Mouse (Mus musculus) gastrocnemius, adult 8-10 months (tissue): ENCODE measurements around the gene Incenp. TPM values are rescaled to one million over a fixed set of nuclear protein-coding genes. Genes with fewer than 3 reads are reported as not detected.
"Not testable (repeated sequence)": the region's sequence is repeated elsewhere in the genome, so short reads cannot be mapped to it uniquely, and the experiment has no call there.

Experiments used
- DNase-seq, 2 experiments: peaks; one replicate each; pipeline ENCODE4 v3.0.0; 2022; ENCODE audit warnings: low spot score in 2 of 2
- total RNA-seq, 4 experiments: library from RNA; stranded (reverse); gene quantifications; 2 replicates each; pipeline ENCODE4 v1.2.4; 2022

Incenp gene
- total RNA-seq, result 1 to 10 TPM; 1.5 to 4.6 (median 2.9) TPM

GRCm38 (mm10) chr19:9899072-9899779 lies at the start of gene Incenp:
TSS of gene Incenp (minus strand) at chr19:9899551.
- DNase-seq, result peak; percentile 87 to 91

GRCm38 (mm10) chr19:9946986-9947385 lies 47.6 kb upstream of the Incenp start:
- peak; percentile 23 to 33 for DNase-seq

- no peak for DNase-seq
These were observed 46.6 kb upstream of the Incenp start for GRCm38 (mm10) chr19:9945800-9946564.

GRCm38 (mm10) chr19:9942539-9943533 lies 43.5 kb upstream of the Incenp start:
- DNase-seq, result no peak

- no peak for DNase-seq
These were observed 42.5 kb upstream of the Incenp start for GRCm38 (mm10) chr19:9941809-9942208.

- DNase-seq, result no peak
These were observed 41.6 kb upstream of the Incenp start for GRCm38 (mm10) chr19:9940903-9941302.

GRCm38 (mm10) chr19:9939841-9940240 lies 40.5 kb upstream of the Incenp start:
- no peak for DNase-seq

- no peak for DNase-seq
These were observed 39.5 kb upstream of the Incenp start for GRCm38 (mm10) chr19:9938824-9939303.

GRCm38 (mm10) chr19:9938156-9938823 lies 38.9 kb upstream of the Incenp start:
- no peak for DNase-seq

GRCm38 (mm10) chr19:9937428-9937827 lies 38.1 kb upstream of the Incenp start:
- no peak for DNase-seq

- no peak for DNase-seq
These were observed 37.2 kb upstream of the Incenp start for GRCm38 (mm10) chr19:9936579-9936978.

GRCm38 (mm10) chr19:9933908-9934307 lies 34.6 kb upstream of the Incenp start:
- DNase-seq, result no peak

- not testable (repeated sequence) for DNase-seq
These were observed 31.8 kb upstream of the Incenp start for GRCm38 (mm10) chr19:9931167-9931607.

- no peak for DNase-seq
These were observed 28.7 kb upstream of the Incenp start for GRCm38 (mm10) chr19:9928089-9928488.

GRCm38 (mm10) chr19:9924769-9925272 lies 25.5 kb upstream of the Incenp start:
- DNase-seq, result no peak

GRCm38 (mm10) chr19:9924034-9924768 lies 24.9 kb upstream of the Incenp start:
- no peak for DNase-seq

- DNase-seq, result no peak
These were observed 23.7 kb upstream of the Incenp start for GRCm38 (mm10) chr19:9923048-9923447.

- DNase-seq, result no peak
These were observed 22.9 kb upstream of the Incenp start for GRCm38 (mm10) chr19:9922228-9922627.

GRCm38 (mm10) chr19:9920835-9921784 lies 21.8 kb upstream of the Incenp start:
- DNase-seq, result peak; percentile 60 to 67
